Mouse (Mus musculus) bone marrow macrophage, adult 2 months (primary cell): ENCODE results near the gene Lmod2.

Experiments
- CTCF ChIP-seq: IDR thresholded peaks from 2 replicates; pipeline ENCODE4 v1.5.1; 2012; ENCODE audit warnings: low read depth, mild to moderate bottlenecking, low read length, moderate library complexity
- POLR2A ChIP-seq: IDR thresholded peaks from 2 replicates; pipeline ENCODE4 v1.6.1; 2012; ENCODE audit warnings: mild to moderate bottlenecking, low read depth, low read length, borderline replicate concordance

DNA sequence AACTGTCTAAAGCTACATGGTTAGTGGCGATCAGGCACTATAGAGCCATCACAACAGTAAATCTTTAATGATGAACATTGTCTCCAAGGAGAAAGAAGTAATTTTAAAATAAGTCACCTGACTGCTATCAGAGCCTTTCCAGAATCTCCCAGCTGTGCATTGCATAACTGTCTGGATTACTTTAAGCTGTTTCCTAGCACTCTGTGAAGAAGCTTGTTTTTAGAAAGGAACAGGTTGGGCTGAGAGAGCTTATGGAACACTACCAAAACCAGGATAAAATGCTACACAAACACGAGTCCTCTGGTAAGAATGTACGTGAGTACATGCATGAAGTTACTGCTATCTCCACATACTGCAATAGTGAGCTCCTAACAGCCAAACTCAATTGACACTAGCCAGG, 53.2 kb downstream of the Lmod2 start:
- no peak for TF ChIP-seq POLR2A
- no peak for TF ChIP-seq CTCF
